Comparison of ENCODE assay signal across 39 mouse cellular contexts in genomic region chr5:65895121-65895692, GRCm38 (mm10). TPM values are rescaled to one million over a fixed set of nuclear protein-coding genes. Genes with fewer than 3 reads are reported as not detected.
A peak's percentile ranks its signal among the peaks of the same experiment; 100 is the strongest.
DNase-seq lines count a peak whose midpoint lies in the region; ATAC-seq and TF ChIP-seq lines count a peak whose summit lies in the region.
"Had no signal": no experiment of that assay in that cellular context is flagged by ENCODE, and none has a peak within 500 bp of the region (broad histone marks: within the 10 kb centered on the region; RNA-seq: fewer than 3 reads in every experiment).

No protein-coding gene starts in this region.

- intact Hi-C loops in heart, postnatal 25 days (cut with DNase I): no loop called here
- intact Hi-C loops in left cerebral cortex, postnatal 10 days (cut with DNase I): no loop called here

- no peak overlapping the region for H3K4me3 ChIP-seq in spleen, adult 2 months (ENCODE audit: extremely low read depth, insufficient read depth, insufficient read length)
- H3K4me3 ChIP-seq: embryonic facial prominence, embryonic 10.5 days; embryonic facial prominence, embryonic 15.5 days; forebrain, embryonic 13.5 days; heart, embryonic 15.5 days; hindbrain, embryonic 10.5 days; hindbrain, embryonic 15.5 days; limb, embryonic 12.5 days; liver, embryonic 15.5 days; midbrain, embryonic 10.5 days; neural tube, embryonic 12.5 days had no signal

- no peak for TF ChIP-seq CTCF in spleen, adult 2 months (IDR thresholded peaks at IDR 0.05; ENCODE audit: extremely low read depth, insufficient read depth, insufficient read length, insufficient replicate concordance)

- peaks cover 36% of the 10 kb centered on the region for H3K4me1 ChIP-seq in spleen, adult 2 months (ENCODE audit: control insufficient read depth, insufficient read depth, insufficient read length)
- H3K4me1 ChIP-seq: embryonic facial prominence, embryonic 10.5 days; embryonic facial prominence, embryonic 15.5 days; hindbrain, embryonic 10.5 days; hindbrain, embryonic 15.5 days; limb, embryonic 12.5 days; neural tube, embryonic 12.5 days had no signal

- 19% methylated on average over 6 of the region's 6 CpGs for WGBS in spleen, adult 2 months

- H3K27me3 ChIP-seq in spleen, adult 2 months (ENCODE audit: control insufficient read depth, insufficient read depth, low read length): no peaks in the 10 kb centered on the region
- H3K27me3 ChIP-seq: embryonic facial prominence, embryonic 15.5 days; forebrain, embryonic 13.5 days; heart, embryonic 15.5 days; hindbrain, embryonic 15.5 days; limb, embryonic 12.5 days; liver, embryonic 15.5 days; neural tube, embryonic 12.5 days had no signal

- peaks cover 25% of the 10 kb centered on the region for H3K36me3 ChIP-seq in spleen, adult 2 months (ENCODE audit: control insufficient read depth, insufficient read depth, low read length)
- H3K36me3 ChIP-seq: embryonic facial prominence, embryonic 10.5 days; embryonic facial prominence, embryonic 15.5 days; heart, embryonic 15.5 days; hindbrain, embryonic 10.5 days; hindbrain, embryonic 15.5 days; limb, embryonic 12.5 days; liver, embryonic 15.5 days; midbrain, embryonic 10.5 days; neural tube, embryonic 12.5 days had no signal

- no peak for TF ChIP-seq POLR2A in spleen, adult 2 months (IDR thresholded peaks at IDR 0.05; ENCODE audit: low read depth, low read length)

- peak; percentile 13; the same call in 1 of the 2 replicates for ATAC-seq in neutrophil, adult 5-6 weeks (ENCODE audit: extremely low read depth, insufficient number of reproducible peaks, low FRiP score, poor library complexity, severe bottlenecking)
- ATAC-seq: activated CD4-positive, CD25-positive, alpha-beta regulatory T cell, adult 4 months; forebrain, embryonic 13.5 days; inflammation-experienced regulatory T-cells, adult 6 months; midbrain, embryonic 16.5 days had no signal

- DNase-seq in heart, adult 11 months: peak; percentile 68
- DNase-seq in heart, postnatal 25 days (ENCODE audit: low spot score): no peak
- no peak for DNase-seq in spleen, adult 2 months (ENCODE audit: low read depth in 1 of 2, low spot score in 2 of 2)
- no peak for DNase-seq in spleen, postnatal 14 days (ENCODE audit: low spot score in 2 of 2)
- DNase-seq in A20 (ENCODE audit: low read depth, low spot score): peak; percentile 16
- DNase-seq in lung, postnatal 4 days: no peak
- DNase-seq in left cerebral cortex, postnatal 10 days (ENCODE audit: extremely low spot score in 1 of 2, low spot score in 2 of 2): no peak
- DNase-seq: adrenal gland, adult 2 months; cerebellum, adult 2 months; cerebellum, postnatal 14 days; gastrocnemius, postnatal 14 days; kidney, adult 11 months; kidney, postnatal 14 days; lung, embryonic 14.5 days; lung, postnatal 14 days; right cerebral cortex, postnatal 4 days had no signal

- peak overlapping the region; percentile 42 for H3K27ac ChIP-seq in spleen, adult 2 months (ENCODE audit: insufficient read depth, low read length)
- H3K27ac ChIP-seq: embryonic facial prominence, embryonic 10.5 days; embryonic facial prominence, embryonic 15.5 days; forebrain, embryonic 13.5 days; hindbrain, embryonic 10.5 days; hindbrain, embryonic 15.5 days; limb, embryonic 12.5 days; liver, embryonic 15.5 days; midbrain, embryonic 10.5 days; neural tube, embryonic 12.5 days; stomach, postnatal 0 days had no signal

RNA-seq across cellular contexts. Expression of gene Rhoh, which starts 34.2 kb away (rescaled TPM):
- under 1 TPM; 0.42 to 0.87 TPM for total RNA-seq in heart, postnatal 25 days (2021)
- 28.0 and 33.6 TPM in 2 replicates for polyA plus RNA-seq in spleen, adult 2 months (2012; rRNA removed)
- 148 and 161 TPM in 2 replicates for total RNA-seq in neutrophil, adult 5-6 weeks (2017)
- total RNA-seq in left cerebral cortex, postnatal 10 days (2021): under 1 TPM; 0.79 to 0.91 TPM

RNA-seq across cellular contexts. Expression of gene Chrna9, which starts 39.5 kb away (rescaled TPM):
- under 1 TPM in 1 of 2 experiments, not detected in 1; 0.22 TPM for total RNA-seq in heart, postnatal 25 days (2021)
- 0.54 TPM in 1 of 2 replicates, not detected in the other for polyA plus RNA-seq in spleen, adult 2 months (2012; rRNA removed)
- total RNA-seq in neutrophil, adult 5-6 weeks (2017): not detected in 2 replicates
- total RNA-seq in left cerebral cortex, postnatal 10 days (2021): not detected
- total RNA-seq: adrenal gland, adult 2 months; granulocyte monocyte progenitor cell, adult 5-6 weeks; layer of hippocampus, adult 18-20 months; layer of hippocampus, postnatal 10 days; left cerebral cortex, adult 18-20 months; left cerebral cortex, postnatal 25 days; liver, adult 2 months; megakaryocyte progenitor cell, adult 5-6 weeks had no signal
- polyA plus RNA-seq: adrenal gland, adult 2 months; cerebellum, adult 2 months; embryonic facial prominence, embryonic 15.5 days; forebrain, embryonic 13.5 days; hindbrain, embryonic 15.5 days; liver, adult 2 months; liver, embryonic 15.5 days; lung, embryonic 14.5 days; midbrain, embryonic 16.5 days; neural tube, embryonic 12.5 days; stomach, postnatal 0 days; urinary bladder, adult 2 months had no signal

Comparison
In these comparisons a context has a peak if more than half of its experiments do, and no peak if none do; other contexts are left out.
1. DNase-seq: peak in heart, adult 11 months (single experiment) and A20 (single experiment); none in heart, postnatal 25 days (single experiment), spleen, adult 2 months (0 of 2), spleen, postnatal 14 days (0 of 2), lung, postnatal 4 days (0 of 2) and left cerebral cortex, postnatal 10 days (0 of 2).
2. RNA of gene Rhoh, which starts 34.2 kb away (total RNA-seq): 148 to 161 TPM in neutrophil, adult 5-6 weeks; 0.79 to 0.91 TPM in left cerebral cortex, postnatal 10 days and 0.42 to 0.87 TPM in heart, postnatal 25 days; every median in the first group is over 10 times any median in the second.